Mouse (Mus musculus): ENCODE measurements around the gene Atp7a. TPM values are rescaled to one million over a fixed set of nuclear protein-coding genes. Genes with fewer than 3 reads are reported as not detected.

The Atp7a gene
- total RNA-seq, 2 experiments from 2014 or later = 8.1 to 8.7 TPM

- intact Hi-C loops (cut with DNase I) = no loop called here
- no peak for TF ChIP-seq CTCF (IDR thresholded peaks at IDR 0.05)
- Histone ChIP-seq H3K4me3 (no peak overlapping the region), H3K27ac (no peak overlapping the region)
- DNase-seq = no peak
Observed at GRCm38 (mm10) chrX:106149460-106149859, 122.4 kb downstream of the Atp7a start.

DNA sequence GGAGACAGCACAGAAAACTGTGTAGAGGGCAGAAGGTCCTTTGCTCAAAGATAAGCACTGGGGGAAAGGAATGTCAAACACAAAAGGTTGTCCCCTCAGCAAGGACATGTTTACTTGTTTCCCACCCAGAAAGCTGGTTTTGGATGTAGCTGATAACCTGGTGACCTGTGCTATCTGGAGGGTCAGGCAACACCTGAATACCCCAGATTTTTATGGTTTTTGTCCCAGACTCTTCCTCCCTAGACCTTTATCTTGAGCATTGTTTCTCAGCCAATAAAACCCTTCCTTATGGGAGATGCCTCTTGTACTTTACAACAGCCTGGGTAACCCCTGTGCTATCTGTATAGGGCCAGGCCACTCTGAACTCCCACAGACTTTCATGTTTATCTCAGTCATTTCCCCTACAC is 127.1 kb downstream of the Atp7a start:
- intact Hi-C loops (cut with DNase I) = no loop called here
- no peak overlapping the region for H3K27ac ChIP-seq
- TF ChIP-seq CTCF (IDR thresholded peaks at IDR 0.05) = no peak
- no peak for DNase-seq
- no peak overlapping the region for H3K4me3 ChIP-seq

DNA sequence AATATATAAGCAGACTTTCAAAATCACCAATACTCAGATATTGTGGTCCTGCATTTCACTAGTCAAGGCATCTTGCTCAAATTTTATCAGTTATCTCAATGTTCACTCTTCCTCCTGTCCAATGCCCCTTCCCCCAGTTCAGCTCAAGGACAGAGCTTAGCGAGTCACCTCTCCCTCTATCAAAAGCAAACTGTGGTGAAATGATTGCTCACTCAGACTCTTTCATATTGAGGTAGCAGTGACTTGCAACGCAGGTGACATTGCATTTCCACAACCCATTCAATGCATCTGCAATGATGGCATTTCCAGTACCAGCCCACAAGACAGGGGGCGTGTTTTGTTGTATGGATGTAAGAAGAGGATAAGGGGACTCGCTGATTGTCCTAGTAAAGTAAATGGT is 128.8 kb downstream of the Atp7a start:
- intact Hi-C loops (cut with DNase I) = no loop called here

DNA sequence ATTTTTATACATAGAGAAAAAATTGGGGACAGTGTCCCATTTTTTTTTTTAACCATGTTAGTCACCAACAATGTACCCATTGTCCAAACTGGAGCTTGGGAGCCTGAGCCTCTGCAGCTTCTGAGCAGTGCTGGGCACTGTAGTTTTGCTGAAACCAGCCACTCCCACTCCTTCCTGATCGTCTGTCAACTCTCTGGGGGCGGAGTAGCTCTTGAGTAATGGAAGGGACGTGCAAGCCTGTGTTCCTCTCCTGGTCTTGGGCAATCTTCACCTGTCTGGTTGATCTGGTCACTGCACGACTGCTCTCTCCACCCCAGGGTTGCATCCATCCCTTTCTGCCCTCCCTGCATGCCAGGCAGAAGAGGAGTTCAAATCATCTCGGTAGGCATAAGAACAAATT is 136.9 kb downstream of the Atp7a start:
- Histone ChIP-seq H3K27ac (no peak overlapping the region), H3K4me3 (no peak overlapping the region)
- TF ChIP-seq CTCF (IDR thresholded peaks at IDR 0.05) = no peak
- intact Hi-C loops (cut with DNase I) = no loop called here
- no peak for DNase-seq

More for the DNA sequence above, 128.8 kb downstream of the Atp7a start:
- H3K27ac ChIP-seq = no peak overlapping the region
- TF ChIP-seq CTCF (IDR thresholded peaks at IDR 0.05) = no peak
- H3K4me3 ChIP-seq = no peak overlapping the region
- DNase-seq = no peak

DNA sequence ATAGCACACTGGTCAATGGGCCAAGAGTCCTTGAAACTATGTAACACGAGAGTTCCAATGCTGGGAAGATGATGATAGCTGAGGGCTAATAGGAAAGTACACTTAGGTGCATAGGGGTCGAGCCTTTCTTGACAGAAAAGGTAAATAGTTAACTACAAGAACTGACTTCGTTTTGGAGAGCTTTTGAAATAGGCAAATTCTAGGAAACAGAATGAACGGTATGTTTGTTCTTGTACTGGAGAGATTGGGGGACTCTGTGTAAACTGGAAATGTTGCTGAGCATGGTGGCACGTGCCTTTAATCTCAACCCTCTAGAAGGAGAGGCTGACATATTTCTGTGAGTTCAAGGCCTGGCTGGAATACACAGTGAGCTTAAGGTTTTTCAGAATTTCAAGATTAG is 137.5 kb downstream of the Atp7a start:
- Histone ChIP-seq H3K27ac (no peak overlapping the region), H3K4me3 (no peak overlapping the region)
- TF ChIP-seq CTCF (IDR thresholded peaks at IDR 0.05) = no peak
- intact Hi-C loops (cut with DNase I) = no loop called here
- no peak for DNase-seq

DNA sequence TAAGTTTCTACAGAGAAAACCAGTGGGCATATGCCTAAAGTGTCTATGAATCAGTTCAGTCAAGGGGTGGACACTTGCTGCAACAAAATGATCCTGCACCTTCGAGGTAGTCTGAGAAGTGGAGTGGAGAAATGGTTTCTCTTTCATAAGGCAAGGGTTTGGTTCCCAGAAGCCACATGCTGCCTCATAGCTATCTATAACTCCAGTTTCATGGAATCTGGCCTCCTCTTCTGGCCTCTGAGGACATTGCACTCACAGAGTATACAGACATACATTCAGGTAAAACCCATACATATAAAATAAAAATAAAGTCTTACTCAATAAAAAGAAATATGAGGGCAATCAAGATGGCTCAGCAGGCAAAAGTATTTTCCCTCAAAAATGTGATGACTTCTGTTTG is 138.0 kb downstream of the Atp7a start:
- no peak overlapping the region for H3K4me3 ChIP-seq
- intact Hi-C loops (cut with DNase I) = no loop called here
- DNase-seq = no peak
- H3K27ac ChIP-seq = no peak overlapping the region
- TF ChIP-seq CTCF (IDR thresholded peaks at IDR 0.05) = peak; percentile 37; the same call in 1 of the 2 replicates

DNA sequence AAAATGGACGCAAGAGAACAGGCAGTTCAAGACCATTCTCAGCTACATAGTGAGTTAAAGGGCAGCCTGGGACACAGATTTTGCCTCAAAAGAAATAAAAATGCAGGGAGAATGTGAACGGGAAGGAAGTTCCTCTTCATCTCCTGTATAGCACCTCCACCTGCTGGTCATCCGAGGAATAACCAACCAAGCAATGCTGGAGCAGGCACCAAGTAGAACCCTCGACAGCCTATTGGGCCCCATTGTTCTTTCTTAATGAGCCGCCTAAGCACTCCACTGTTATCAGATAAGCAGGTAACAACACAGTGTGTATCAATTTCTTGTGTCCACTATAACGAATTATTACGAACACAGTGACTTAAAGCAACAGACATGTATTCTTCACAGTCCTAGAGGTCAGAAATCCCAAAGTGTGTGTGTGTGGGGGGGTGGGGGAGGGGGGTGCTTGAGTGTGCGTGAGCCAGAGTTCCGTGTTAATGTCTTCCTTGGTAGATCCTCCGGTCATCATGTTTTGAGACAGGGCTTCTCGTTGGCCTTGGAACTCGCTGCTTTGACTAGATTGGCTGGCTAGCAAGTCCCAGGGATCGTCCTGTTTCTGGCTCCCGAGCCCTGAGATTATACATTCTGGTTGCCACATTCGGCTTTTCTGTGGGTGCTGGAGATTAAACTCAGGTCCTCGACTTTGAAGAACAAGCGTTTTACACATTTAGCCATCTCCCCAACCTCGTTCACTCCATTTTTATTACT is 144.2 kb downstream of the Atp7a start:
- intact Hi-C loops (cut with DNase I) = loop anchor here (1.0 kb wide), 1 partner anchor 145 kb away; no protein-coding TSS in a partner anchor
- DNase-seq = peak; percentile 68
- peak; percentile 73 for TF ChIP-seq CTCF (IDR thresholded peaks at IDR 0.05)
- H3K27ac ChIP-seq = no peak overlapping the region
- H3K4me3 ChIP-seq = peak overlapping the region; percentile 32

DNA sequence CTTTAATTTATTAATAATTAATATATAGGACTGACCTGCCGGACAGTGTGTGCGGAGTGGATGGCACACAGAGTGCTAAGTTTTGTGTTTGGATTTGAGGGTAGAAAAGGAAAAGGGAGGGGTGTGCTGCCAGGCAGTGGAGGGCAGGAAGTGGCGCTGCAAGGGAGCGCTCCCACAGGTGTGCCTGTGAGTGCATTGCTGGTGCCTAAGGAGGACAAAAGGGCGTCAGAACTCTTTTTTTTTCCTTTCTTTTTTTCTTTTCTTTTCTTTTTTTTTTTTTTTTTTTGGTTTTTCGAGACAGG is 144.7 kb downstream of the Atp7a start:
- H3K4me3 ChIP-seq = peak overlapping the region; percentile 32
- intact Hi-C loops (cut with DNase I) = loop anchor here (1.0 kb wide), 1 partner anchor 146 kb away; no protein-coding TSS in a partner anchor

More for the DNA sequence above, 144.7 kb downstream of the Atp7a start:
- H3K27ac ChIP-seq = no peak overlapping the region
- TF ChIP-seq CTCF (IDR thresholded peaks at IDR 0.05) = no peak
- DNase-seq = no peak

Other genes starting within 250 kb of the Atp7a start
- 10 to 100 TPM; 38.7 to 42.4 TPM for gene Atrx, start 97.9 kb upstream of the Atp7a start, total RNA-seq (2021)
- 10 to 100 TPM; 29.4 to 33.3 TPM for gene Magt1, start 15.4 kb upstream of the Atp7a start, total RNA-seq (2021)
- 1,000 to 10,000 TPM in 1 of 2 experiments, 100 to 1,000 TPM in 1; 806 to 1,137 TPM for gene Cox7b, start 11.6 kb upstream of the Atp7a start, total RNA-seq (2021)
- gene Tlr13, start 115.9 kb downstream of the Atp7a start, total RNA-seq (2021) = under 1 TPM; 0.11 to 0.15 TPM
- 1,000 to 10,000 TPM in 1 of 2 experiments, 100 to 1,000 TPM in 1; 915 to 1,167 TPM for gene Pgk1, start 159.8 kb downstream of the Atp7a start, total RNA-seq (2021)
- gene Taf9b, start 193.9 kb downstream of the Atp7a start, total RNA-seq (2021) = 1 to 10 TPM; 8.2 to 8.4 TPM
- not detected for gene Fnd3c2, start 228.1 kb downstream of the Atp7a start, total RNA-seq (2021)